Mouse (Mus musculus) frontal cortex, adult 2 months (tissue): ENCODE results near the gene Rcan2. TPM values are rescaled to one million over a fixed set of nuclear protein-coding genes. Genes with fewer than 3 reads are reported as not detected.
"Not testable (repeated sequence)": the region's sequence is repeated elsewhere in the genome, so short reads cannot be mapped to it uniquely, and the experiment has no call there.

ENCODE experiments used
- DNase-seq, 2 experiments: peaks; one replicate each; pipeline ENCODE4 v3.0.0; 2022; ENCODE audit warnings: low spot score in 1 of 2; ENCODE audit errors: extremely low spot score in 1 of 2
- polyA plus RNA-seq: library from polyadenylated mRNA; depleted of rRNA; stranded (reverse); fragments of >200 nt; gene quantifications from 2 replicates; pipeline ENCODE4 v1.2.3, GENCODE M21; 2012

The Rcan2 gene
- polyA plus RNA-seq, 1 experiment = 114 TPM

GRCm38 (mm10) chr17:43824781-43825410 lies 23.7 kb downstream of the Rcan2 start:
- no peak for DNase-seq

DNA sequence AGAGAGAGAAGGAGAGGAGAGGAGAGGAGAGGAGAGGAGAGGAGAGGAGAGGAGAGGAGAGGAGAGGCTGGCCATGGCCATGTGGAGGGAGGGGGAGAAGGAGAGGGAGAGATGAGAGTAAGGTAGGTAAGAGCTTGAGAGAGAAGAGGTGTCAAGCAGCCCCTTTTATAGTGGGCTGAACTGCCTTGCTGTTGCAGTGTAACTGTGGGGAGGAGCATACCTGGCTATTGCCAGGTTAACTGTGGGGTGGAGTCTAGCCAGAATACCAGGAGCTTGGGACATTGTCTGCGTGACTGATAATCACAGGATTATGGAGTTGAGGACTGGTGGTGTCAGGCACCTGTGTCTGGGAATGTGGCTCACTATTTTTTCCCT lies 24.2 kb downstream of the Rcan2 start:
- not testable (repeated sequence) for DNase-seq

DNA sequence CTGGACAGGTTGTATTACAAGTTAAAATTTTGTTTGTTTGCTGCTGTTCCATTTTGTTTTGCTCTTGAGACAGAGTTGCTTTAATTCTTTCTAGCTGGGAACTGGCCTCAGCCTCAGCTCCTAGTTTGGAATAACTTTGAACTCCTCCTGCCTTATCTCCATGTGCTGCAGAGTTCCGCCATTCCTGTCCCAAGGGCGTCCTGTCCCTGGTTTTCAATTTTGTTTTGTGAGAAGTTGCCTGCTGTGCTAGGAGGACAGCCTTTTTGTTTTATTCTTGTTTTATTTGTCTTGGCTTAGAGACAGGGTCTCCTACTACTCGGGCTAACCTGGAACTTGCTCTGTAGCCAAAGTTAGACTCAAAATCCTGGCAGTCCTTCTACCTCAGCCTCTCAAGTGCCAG lies 26.1 kb downstream of the Rcan2 start:
- no peak for DNase-seq

DNA sequence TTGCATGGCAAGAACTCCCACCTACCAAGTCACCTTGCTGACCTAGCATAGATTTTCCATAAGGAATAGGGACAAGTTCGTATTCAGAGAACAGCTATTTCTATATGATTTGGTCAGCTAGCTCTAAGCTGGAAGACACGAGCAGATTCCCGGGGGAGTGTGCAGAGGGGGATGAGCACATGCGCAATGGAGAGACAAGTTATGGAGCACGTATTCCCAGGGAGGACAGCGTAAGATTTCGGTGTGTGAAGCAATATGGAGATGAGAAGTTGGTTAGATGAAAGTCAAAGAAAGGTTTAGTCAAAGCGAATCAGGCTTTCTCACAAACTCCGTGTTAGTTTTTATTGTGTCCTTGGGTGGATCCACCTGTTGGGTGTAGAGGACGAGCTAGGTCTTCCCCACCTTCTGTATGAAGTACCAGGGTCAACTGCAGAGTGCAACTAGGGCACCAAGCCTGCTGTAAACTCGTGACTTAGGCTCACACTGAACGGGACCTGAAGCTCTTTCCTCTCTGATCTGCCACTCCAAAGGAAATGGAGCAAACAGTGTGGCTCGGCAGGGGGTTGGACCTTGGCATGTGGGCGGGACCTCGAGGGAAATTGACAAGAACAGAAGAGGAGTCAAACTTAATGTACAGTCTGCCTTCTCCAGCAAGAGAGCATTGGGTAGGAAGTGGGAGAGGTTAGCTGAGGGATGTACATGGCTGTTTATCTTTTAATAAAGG lies 31.4 kb downstream of the Rcan2 start:
- DNase-seq = no peak

DNA sequence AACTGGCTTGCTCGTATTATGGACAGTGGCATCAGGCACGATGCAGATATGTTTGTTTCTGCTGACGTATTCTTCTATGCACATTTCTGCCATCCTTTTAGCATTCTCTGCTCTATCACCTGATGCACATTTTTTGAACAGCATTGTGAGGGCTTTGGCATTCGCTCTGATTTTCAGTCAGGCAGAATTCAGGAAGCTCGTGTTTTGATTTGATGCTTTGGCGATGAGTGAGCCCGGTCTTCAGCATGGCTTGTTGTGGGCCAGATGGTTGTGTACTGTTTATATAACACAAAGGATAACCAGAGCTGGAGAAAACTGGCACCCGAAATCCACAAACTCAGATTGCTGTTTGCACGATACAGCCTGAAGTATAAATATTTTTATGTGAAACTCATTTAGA lies 39.1 kb downstream of the Rcan2 start:
- peak in 1 of 2 experiments; percentile 35 for DNase-seq

- DNase-seq = peak in 1 of 2 experiments; percentile 46
Observed at GRCm38 (mm10) chr17:43846714-43847113, 45.6 kb downstream of the Rcan2 start.

DNA sequence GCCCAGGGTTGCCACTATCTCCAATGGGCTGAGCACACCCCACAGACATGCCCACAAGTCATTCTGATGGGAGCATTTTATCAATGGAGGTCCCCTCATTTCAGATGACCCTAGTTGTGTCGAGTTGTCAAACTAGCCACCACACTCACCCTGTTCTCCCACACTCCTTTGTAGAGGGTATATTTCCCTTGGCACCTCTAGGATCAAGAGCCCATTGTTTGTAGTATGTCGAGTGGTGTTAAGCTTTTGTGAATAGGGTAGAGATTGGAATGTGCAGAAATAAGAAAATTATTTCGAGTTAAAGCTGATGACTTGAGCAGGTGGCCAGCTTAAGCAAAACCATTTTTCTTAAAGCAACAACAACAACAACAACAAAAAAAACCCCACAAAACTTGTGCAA lies 47.8 kb downstream of the Rcan2 start:
- DNase-seq = no peak

DNA sequence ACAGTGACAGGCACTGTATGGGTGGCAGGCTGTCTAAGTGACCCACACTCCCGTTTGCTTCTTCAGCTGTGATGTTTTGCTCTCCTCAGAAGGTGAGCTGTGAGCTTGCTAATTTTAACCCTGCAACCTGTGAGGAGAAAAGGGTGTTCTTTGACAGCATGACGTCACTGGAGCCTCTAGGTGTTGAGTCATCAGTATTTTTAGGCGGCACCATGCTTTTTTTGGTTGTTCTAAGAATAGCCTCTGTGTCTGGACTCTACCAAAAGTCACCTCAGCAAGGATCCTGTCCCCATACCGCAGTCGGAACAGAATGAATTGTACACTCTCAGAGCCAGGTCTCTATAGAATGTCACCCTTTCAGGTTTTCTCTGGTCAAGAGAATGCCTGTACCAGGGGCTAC lies 54.0 kb downstream of the Rcan2 start:
- peak in 1 of 2 experiments; percentile 56 for DNase-seq

GRCm38 (mm10) chr17:43856081-43856480 lies 54.9 kb downstream of the Rcan2 start:
- no peak for DNase-seq

DNA sequence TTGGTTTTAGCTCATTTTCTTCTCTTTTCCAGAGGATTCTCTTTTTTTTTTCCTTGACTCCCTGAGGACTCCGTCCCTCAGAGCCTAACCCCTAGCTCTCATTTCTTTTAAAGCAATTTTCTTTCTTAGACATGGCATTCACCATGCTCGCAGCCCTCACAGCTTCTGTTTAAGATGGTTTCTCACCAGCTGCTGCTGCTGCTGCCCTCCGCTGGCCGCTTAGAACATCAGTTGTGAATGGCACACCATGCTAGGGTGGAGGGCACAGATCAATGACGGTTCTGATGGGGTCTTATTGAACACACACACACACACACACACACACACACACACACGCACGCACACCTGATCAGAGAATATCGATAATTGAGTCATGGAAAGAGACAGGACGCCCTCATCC lies 67.7 kb downstream of the Rcan2 start:
- DNase-seq = no peak

GRCm38 (mm10) chr17:43869677-43870076 lies 68.5 kb downstream of the Rcan2 start:
- peak; percentile 33 to 93 for DNase-seq

DNA sequence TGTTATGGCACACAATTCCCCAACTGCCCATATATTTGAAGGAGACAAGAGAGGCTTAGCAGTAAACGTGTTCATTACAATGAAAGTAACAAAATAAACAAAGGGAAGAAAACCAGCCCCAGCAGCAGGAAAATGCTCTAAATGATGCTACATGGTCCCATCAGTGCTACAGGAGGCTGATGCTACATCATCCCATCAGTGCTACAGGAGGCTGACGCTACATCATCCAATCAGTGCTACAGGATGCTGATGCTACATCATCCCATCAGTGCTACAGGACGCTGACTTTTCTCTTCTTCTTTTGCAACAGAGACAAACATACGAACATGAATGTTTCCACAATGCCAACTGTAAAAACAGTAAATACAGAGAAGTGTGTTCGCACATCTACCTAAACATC lies 73.3 kb downstream of the Rcan2 start:
- DNase-seq = no peak

GRCm38 (mm10) chr17:43877425-43877824 lies 76.3 kb downstream of the Rcan2 start:
- no peak for DNase-seq

DNA sequence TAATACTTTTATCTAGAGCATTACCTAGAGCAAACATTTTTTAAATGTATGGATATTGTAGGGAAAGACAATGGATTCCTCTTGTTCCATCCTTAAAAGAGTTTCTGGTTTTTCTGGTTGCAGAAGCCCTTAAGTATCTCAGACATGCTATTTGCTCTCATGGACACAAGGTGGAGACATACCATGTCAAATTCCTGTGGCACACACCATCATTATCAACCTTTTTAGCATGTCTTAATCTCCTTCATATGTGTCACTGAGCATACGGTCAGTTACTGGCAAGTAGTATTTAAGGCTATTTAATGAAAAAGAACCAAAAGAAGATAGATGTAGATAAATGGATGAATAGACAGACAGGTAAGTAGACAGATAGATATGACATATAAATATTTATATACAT lies 81.9 kb downstream of the Rcan2 start:
- DNase-seq = peak in 1 of 2 experiments; percentile 67

- DNase-seq = no peak
Observed at GRCm38 (mm10) chr17:43886262-43886661, 85.1 kb downstream of the Rcan2 start.

DNA sequence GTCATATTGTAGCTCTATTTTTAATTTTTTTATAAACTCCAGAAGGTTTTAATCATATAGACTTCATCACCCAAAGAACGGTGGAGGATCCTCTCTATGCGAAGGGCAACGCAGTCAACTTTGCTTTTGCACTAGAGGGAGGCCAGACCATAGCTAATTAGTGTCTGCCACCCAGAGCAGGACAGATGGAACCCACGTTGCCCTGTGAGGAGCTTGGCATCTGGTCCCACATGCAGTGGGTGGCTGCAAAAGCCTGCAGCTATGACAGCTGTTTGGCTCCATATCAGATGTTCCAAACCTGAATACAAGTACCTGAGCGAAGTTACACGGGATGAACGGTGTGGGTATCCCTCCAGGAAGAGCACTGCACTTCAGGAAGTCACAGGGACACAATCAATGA lies 86.8 kb downstream of the Rcan2 start:
- DNase-seq = no peak

- DNase-seq = no peak
Observed at GRCm38 (mm10) chr17:43897346-43897745, 96.2 kb downstream of the Rcan2 start.

DNA sequence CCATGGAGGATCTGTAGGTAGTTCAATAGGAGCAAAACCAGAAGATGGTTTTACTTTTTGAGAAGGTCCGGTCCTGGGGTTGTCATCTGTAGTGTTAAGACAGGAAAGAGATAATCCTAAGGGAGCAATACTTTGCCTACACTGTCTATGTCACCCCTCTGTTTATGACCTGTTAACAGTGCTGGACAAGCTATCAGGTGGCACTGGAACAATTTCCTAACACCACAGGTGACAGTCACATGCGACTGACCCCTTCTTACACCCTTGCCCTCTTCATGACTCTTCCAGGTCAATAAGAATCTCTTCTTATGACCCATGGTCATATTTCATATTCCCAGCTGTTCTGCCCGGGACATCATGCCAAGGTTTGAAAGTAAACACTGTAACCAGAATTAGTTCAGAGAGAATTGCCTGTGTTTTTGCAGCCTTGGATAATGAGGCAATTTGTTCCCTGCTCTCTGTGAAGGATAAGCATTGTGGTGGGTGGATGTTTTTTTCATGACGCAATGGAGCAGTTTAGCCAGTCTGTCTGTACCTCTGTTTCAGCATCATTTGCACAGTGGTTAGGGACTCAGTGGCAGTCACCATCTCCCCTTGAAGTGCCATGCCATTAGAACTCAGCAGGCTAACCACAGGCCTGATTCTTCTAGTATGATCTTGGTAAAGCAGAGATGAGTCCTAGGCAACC lies 98.4 kb downstream of the Rcan2 start:
- DNase-seq = no peak

DNA sequence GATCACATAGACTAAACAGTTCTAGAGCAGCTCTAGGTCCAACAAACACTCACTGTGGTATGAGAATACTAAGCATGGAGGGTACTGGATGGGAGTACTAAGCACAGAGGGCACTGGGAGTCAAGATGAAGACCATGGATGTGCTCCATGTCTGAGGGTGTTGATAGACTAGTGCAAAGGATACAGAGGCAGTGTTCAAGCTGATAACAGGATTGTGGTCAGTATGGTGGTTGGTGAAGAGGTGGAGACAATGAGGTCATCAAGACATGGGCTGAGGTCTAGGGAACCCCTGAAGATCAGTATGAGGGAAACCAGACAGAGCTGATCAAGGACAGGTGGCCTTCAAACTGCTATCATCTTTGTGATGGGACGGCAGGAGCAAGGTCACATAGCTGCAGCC lies 99.0 kb downstream of the Rcan2 start:
- DNase-seq = no peak

DNA sequence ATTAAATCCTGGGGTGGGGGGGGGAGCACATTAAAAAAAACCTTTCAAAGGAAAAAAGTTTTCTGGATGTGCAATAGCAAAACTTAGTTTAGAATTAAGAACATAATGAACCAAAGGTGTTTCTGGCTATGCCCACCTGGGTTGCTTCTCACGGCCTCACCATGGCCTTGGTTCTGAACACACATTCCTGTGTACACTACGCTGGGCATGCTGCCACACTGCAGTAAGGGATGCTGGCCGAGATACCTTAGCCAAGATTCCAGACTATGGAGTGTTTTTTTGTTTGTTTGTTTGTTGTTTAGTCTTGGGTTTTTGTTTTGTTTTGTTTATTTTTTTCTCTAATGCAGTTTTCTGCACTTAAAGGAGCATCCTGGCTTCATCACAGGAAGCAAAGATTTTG lies 100.3 kb downstream of the Rcan2 start:
- DNase-seq = no peak

- peak in 1 of 2 experiments; percentile 53 for DNase-seq
Observed at GRCm38 (mm10) chr17:43903807-43904771, 102.9 kb downstream of the Rcan2 start.
